Mouse (Mus musculus): Measurements from ENCODE around the gene Atp5k. TPM values are rescaled to one million over a fixed set of nuclear protein-coding genes. Genes with fewer than 3 reads are reported as not detected.

Atp5k gene
- polyA plus RNA-seq, 1 experiment: 33.6 TPM

DNA sequence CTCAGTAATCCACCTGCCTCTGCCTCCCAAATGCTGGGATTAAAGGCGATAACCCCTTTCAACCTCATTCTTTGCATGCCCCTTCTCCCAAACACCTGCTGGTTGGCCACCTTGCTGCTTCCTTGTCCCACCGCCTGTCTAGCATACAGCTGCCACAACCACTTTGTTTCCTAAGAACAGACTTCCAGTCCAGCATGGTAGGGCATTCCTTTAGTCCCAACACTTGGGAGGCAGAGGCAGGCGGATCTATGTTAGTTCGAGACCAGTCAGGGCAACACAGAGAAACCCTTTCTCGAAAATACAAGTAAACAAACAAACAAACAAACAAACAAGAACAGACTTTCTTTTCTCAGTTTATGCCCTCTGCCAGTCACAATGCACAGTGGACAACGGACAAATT lies 26.2 kb upstream of the Atp5k start:
- 38% methylated on average over 6 of the region's 6 CpGs for WGBS
- no peak for DNase-seq
- Histone ChIP-seq H3K4me1 (ENCODE audit: control insufficient read depth, insufficient read depth, low read length) (peaks cover 13% of the 10 kb centered on the region), H3K4me3 (replicated peaks; ENCODE audit: extremely low read depth, low read depth, low read length) (peak overlapping the region; percentile 70)
- TF ChIP-seq POLR2A (IDR thresholded peaks at IDR 0.05; ENCODE audit: borderline replicate concordance, extremely low read depth, low read depth, low read length): no peak
- TF ChIP-seq CTCF (IDR thresholded peaks at IDR 0.05; ENCODE audit: insufficient read depth, low read length): no peak

DNA sequence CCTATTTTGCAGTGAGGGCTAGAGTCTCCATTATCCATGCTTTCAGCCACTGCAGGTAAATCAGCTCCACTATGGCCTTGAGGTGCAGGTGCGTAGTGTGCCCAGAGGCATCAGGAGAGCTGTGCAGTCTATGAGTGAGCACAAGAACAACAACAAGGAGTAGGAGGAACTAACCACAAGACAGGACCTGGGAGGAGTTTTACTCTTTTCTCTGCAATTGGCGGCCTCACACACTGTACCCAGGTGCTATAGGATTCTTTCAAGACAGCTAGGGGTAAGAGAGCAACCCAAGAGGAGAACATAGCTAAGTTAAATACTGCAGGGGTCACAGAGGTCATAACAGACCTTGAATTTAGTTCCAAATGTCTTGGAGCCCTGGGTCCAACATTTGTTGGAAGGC lies 24.5 kb upstream of the Atp5k start:
- no peak for DNase-seq
- TF ChIP-seq CTCF (IDR thresholded peaks at IDR 0.05; ENCODE audit: insufficient read depth, low read length): no peak
- Histone ChIP-seq H3K4me1 (ENCODE audit: control insufficient read depth, insufficient read depth, low read length) (peaks cover 12% of the 10 kb centered on the region), H3K4me3 (replicated peaks; ENCODE audit: extremely low read depth, low read depth, low read length) (no peak overlapping the region)
- 87% methylated on average over 2 of the region's 2 CpGs for WGBS

DNA sequence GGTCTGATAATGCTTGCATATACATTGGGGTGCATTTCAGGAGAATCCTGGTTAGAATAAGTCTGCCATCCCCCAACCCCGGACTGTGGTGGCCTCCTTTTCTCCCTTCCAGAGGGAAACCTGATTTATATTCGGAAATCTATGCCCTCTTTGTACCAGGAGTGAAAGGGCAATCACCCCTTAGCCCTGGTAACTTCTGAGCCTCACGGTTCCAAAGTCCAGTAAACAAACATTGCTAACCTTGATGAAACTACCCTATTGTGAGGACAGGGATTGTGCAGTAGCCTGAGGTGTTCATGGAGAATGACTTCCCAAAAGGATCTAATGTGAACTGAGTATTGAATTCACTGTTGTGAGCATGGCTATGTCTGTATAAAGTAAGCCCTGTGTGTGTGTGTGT lies 19.8 kb upstream of the Atp5k start:
- 36% methylated on average over 3 of the region's 3 CpGs for WGBS
- no peak overlapping the region for H3K4me3 ChIP-seq (replicated peaks; ENCODE audit: extremely low read depth, low read depth, low read length)
- TF ChIP-seq CTCF (IDR thresholded peaks at IDR 0.05; ENCODE audit: insufficient read depth, low read length) (no peak), POLR2A (IDR thresholded peaks at IDR 0.05; ENCODE audit: borderline replicate concordance, extremely low read depth, low read depth, low read length) (no peak)
- no peak for DNase-seq
- H3K4me1 ChIP-seq (ENCODE audit: control insufficient read depth, insufficient read depth, low read length): peaks cover 5% of the 10 kb centered on the region; the same call in 1 of the 2 replicates

DNA sequence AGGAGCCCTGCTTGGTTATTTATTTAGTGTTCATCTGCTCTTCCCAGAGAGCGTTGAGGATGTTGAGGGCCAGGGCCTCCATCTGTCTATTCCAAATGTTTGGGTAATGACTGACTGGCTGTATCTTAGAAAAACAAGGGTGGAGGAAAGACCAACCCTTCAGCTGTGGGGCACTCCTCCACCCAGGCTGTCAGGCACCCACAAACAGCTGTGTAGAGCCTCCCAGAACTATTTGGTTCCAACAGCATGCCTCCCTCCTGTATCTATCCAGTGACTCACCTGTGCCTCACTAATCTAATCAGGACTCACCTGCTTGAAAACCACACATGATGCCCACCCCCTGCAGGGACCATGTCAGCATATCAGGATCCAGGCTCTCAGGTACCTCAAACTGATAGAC lies 18.2 kb upstream of the Atp5k start:
- no peak for DNase-seq
- Histone ChIP-seq H3K4me3 (replicated peaks; ENCODE audit: extremely low read depth, low read depth, low read length) (no peak overlapping the region), H3K4me1 (ENCODE audit: control insufficient read depth, insufficient read depth, low read length) (peaks cover 8% of the 10 kb centered on the region)
- 69% methylated on average over 1 of the region's 1 CpGs for WGBS
- no peak for TF ChIP-seq POLR2A (IDR thresholded peaks at IDR 0.05; ENCODE audit: borderline replicate concordance, extremely low read depth, low read depth, low read length)
- no peak for TF ChIP-seq CTCF (IDR thresholded peaks at IDR 0.05; ENCODE audit: insufficient read depth, low read length)

DNA sequence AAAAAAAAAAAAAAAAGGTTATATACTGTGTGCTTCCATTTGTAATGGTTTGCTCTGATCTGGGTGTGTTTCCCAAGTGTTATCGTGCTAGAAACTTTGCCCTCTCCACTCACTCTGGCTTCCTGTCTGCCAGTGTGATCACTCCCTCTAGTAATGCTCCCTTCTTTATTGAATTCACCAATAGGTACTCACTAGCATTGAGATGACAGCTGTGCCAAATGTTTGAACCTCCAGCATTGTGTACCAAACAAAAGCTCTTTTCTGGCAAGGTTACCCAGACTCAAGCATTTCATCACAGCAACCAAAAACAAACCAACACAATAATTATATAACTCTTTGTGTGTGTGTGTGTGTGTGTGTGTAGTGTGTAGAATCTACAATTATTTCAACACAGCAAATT lies 17.4 kb upstream of the Atp5k start:
- WGBS: 64% methylated on average over 1 of the region's 1 CpGs
- no peak for DNase-seq
- TF ChIP-seq CTCF (IDR thresholded peaks at IDR 0.05; ENCODE audit: insufficient read depth, low read length): no peak
- no peak for TF ChIP-seq POLR2A (IDR thresholded peaks at IDR 0.05; ENCODE audit: borderline replicate concordance, extremely low read depth, low read depth, low read length)
- H3K4me3 ChIP-seq (replicated peaks; ENCODE audit: extremely low read depth, low read depth, low read length): no peak overlapping the region
- peaks cover 8% of the 10 kb centered on the region for H3K4me1 ChIP-seq (ENCODE audit: control insufficient read depth, insufficient read depth, low read length)

DNA sequence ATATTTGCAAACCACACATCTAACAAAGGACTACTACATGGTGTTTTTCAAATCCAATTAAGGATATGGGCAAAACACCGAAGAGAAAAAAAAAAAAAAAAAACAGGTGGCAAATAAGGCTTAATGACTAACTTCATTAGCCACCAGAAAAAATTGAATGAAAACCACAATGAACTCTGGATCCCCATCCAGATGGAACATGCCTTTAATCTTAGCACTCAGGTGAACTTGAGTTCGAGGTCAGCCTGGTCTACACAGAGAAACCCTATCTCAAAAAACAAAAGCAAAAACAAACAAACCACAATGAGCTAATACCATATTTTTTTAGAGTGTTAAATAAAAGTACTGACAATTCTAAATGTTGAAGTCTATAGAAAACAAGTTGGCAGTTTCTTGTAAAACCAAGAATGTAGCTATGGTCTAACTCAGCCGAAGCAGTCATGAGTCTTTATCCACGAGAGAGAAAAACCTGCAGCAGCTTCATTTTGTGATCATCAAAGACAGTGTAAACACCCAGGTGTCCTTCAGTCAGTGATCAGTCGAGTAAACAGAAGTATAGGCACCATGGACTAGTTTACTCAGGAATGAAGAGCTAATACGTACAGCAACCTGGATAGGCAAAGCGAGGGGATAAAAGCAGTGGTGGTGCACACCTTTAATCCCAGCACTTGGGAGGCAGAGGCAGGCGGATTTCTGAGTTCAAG lies 16.7 kb upstream of the Atp5k start:
- Histone ChIP-seq H3K4me1 (ENCODE audit: control insufficient read depth, insufficient read depth, low read length) (peaks cover 8% of the 10 kb centered on the region), H3K4me3 (replicated peaks; ENCODE audit: extremely low read depth, low read depth, low read length) (no peak overlapping the region)
- 73% methylated on average over 8 of the region's 8 CpGs for WGBS
- no peak for DNase-seq
- TF ChIP-seq POLR2A (IDR thresholded peaks at IDR 0.05; ENCODE audit: borderline replicate concordance, extremely low read depth, low read depth, low read length) (no peak), CTCF (IDR thresholded peaks at IDR 0.05; ENCODE audit: insufficient read depth, low read length) (no peak)

DNA sequence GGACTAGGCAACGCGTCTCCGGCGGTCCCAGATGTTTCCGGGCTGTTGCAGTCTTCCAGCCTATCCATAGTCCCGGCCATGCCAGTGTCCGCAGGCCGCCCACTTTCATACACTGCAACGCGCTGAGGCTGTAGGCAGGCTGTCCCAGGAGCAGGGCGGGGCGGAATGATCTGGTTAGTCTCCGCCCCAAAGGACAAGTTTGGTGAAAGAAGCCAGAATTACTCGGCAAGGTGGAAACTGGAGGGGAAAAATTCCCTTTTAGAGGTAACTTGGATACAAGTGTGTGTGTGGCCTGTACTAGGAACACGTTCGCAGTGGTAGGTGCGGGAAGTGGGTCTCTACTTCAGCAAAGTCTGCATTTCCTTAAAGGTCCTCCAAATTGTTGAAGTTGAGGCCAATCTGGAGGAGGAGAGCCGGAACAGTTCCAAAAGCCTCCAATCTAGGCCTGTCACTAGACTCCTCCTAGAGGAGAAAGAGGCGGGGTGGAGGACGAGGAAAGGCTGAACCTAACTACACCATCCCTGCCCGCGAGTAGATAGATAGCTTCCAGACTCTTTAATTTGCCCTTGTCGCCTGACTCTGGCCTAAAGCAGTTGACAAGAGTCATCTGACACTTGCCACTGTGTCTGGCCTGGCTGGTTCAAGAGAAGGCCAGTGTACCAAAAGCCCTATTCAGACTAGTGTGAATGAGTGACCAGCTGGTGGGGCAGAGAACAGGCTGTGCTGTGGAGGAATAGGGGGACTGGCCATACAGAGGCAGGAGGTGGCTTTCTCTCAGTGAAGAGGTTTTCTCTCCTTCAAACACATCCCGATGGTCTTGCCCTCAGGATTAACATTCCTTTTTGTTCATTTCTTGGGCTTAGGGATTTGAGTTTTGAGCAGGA lies 14.8 kb upstream of the Atp5k start, which contains the start of gene Mfsd7a:
Mfsd7a (minus strand) TSS at position 107 of the 884 bp plus-strand sequence.
- peak; percentile 70 for DNase-seq
- TF ChIP-seq CTCF (IDR thresholded peaks at IDR 0.05; ENCODE audit: insufficient read depth, low read length): no peak
- TF ChIP-seq POLR2A (IDR thresholded peaks at IDR 0.05; ENCODE audit: borderline replicate concordance, extremely low read depth, low read depth, low read length): 0 out of 2 replicates have a peak, but pooled peaks have one; percentile 32
- H3K4me3 ChIP-seq (replicated peaks; ENCODE audit: extremely low read depth, low read depth, low read length): peak within 1 kb of the TSS; percentile 45
- WGBS: 14% methylated on average over 24 of the region's 24 CpGs
- H3K4me1 ChIP-seq (ENCODE audit: control insufficient read depth, insufficient read depth, low read length): peaks cover 8% of the 10 kb centered on the region

DNA sequence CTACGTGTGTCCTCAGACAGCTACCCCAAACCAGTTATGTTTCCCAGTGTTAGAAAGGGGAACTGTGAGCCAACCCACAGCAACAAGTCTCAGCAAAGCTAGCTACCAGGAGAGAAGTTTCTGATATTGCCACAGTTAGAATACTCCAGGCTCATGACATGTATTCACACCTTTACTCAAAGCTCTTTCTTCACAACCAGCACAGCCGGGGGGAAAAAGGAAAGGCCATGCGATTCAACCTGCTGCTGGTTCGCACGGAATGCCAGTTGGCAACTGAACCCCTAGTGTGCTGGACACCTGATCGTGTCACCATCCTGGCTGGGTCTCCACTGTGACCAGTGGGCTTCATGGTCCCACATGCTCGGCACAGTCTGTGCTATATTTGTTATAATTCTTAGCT lies 13.6 kb upstream of the Atp5k start:
- DNase-seq: no peak
- Histone ChIP-seq H3K4me3 (replicated peaks; ENCODE audit: extremely low read depth, low read depth, low read length) (no peak overlapping the region), H3K4me1 (ENCODE audit: control insufficient read depth, insufficient read depth, low read length) (peaks cover 8% of the 10 kb centered on the region)
- 84% methylated on average over 7 of the region's 7 CpGs for WGBS
- TF ChIP-seq CTCF (IDR thresholded peaks at IDR 0.05; ENCODE audit: insufficient read depth, low read length) (no peak), POLR2A (IDR thresholded peaks at IDR 0.05; ENCODE audit: borderline replicate concordance, extremely low read depth, low read depth, low read length) (no peak)

DNA sequence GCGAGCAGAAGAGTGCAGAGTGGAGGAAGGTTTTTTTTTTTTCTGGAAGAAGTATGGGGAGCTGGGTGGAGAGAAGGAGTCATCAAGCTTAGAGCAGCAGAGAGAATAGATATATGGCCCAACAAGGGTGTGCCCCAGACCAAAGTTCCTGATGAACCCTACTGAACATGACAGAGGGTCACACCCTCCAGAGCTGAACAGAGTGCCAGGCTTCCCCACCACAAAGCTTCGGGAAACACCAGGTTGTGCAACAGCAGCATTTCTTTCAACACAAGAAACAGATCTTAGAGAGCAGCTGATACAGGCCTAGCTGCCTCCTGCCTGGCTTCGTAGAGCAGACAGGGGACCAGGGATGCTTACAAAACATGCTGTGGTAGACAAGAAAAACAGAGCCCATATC lies 12.7 kb upstream of the Atp5k start:
- H3K4me3 ChIP-seq (replicated peaks; ENCODE audit: extremely low read depth, low read depth, low read length): no peak overlapping the region
- peaks cover 8% of the 10 kb centered on the region for H3K4me1 ChIP-seq (ENCODE audit: control insufficient read depth, insufficient read depth, low read length)
- DNase-seq: no peak
- TF ChIP-seq POLR2A (IDR thresholded peaks at IDR 0.05; ENCODE audit: borderline replicate concordance, extremely low read depth, low read depth, low read length) (no peak), CTCF (IDR thresholded peaks at IDR 0.05; ENCODE audit: insufficient read depth, low read length) (no peak)
- WGBS: 61% methylated on average over 3 of the region's 3 CpGs
